Mouse (Mus musculus): ENCODE measurements around the gene Maml1.

- TF ChIP-seq POLR2A (IDR thresholded peaks at IDR 0.05; ENCODE audit: borderline replicate concordance, low read depth, low read length): no peak
- no peak for TF ChIP-seq CTCF (IDR thresholded peaks at IDR 0.05; ENCODE audit: low read depth, low read length)
Measured at GRCm38 (mm10) chr11:50321239-50321638, 29.1 kb upstream of the Maml1 start.
